In genomic region chr7:99828083-99828570, GRCm38 (mm10) we compare ENCODE assay signal across 8 mouse cellular contexts. TPM values are rescaled to one million over a fixed set of nuclear protein-coding genes. Genes with fewer than 3 reads are reported as not detected.
A peak's percentile ranks its signal among the peaks of the same experiment; 100 is the strongest.
DNase-seq lines count a peak whose midpoint lies in the region; ATAC-seq and TF ChIP-seq lines count a peak whose summit lies in the region.

Neu3 (minus strand) TSS chr7:99828417.

- ATAC-seq in forebrain, postnatal 0 days, result peak; percentile 99
- peak; percentile 99 for ATAC-seq in lung, embryonic 15.5 days (ENCODE audit: borderline replicate concordance, extremely low read depth, low FRiP score, low TSS enrichment)

- peak within 1 kb of the TSS; percentile 74 for H3K9ac ChIP-seq in MEL (ENCODE audit: control insufficient read depth, low read depth, low read length, poor library complexity, severe bottlenecking)
- peak within 1 kb of the TSS; percentile 54 for H3K9ac ChIP-seq in forebrain, postnatal 0 days
- H3K9ac ChIP-seq in lung, embryonic 15.5 days, result peak within 1 kb of the TSS; percentile 58

- H3K27me3 ChIP-seq in MEL (ENCODE audit: control insufficient read depth in 1 of 2, insufficient read depth in 2 of 2, low read length in 2 of 2), result no peaks in the 10 kb centered on the region
- H3K27me3 ChIP-seq in cerebellum, adult 2 months (ENCODE audit: control insufficient read depth, insufficient read depth, low read length), result no peaks in the 10 kb centered on the region
- no peaks in the 10 kb centered on the region for H3K27me3 ChIP-seq in forebrain, postnatal 0 days (ENCODE audit: insufficient read depth, low read length)
- no peaks in the 10 kb centered on the region for H3K27me3 ChIP-seq in lung, embryonic 15.5 days

- under 1% methylated on average over 26 of the region's 26 CpGs for WGBS in cerebellum, adult 2 months
- WGBS in forebrain, postnatal 0 days, result under 1% methylated on average over 26 of the region's 26 CpGs
- WGBS in lung, embryonic 15.5 days, result under 1% methylated on average over 26 of the region's 26 CpGs

- H3K4me3 ChIP-seq in MEL (ENCODE audit: control insufficient read depth in 1 of 2, insufficient read depth in 1 of 2, low read depth in 2 of 2, low read length in 2 of 2), result peak within 1 kb of the TSS; percentile 72 to 75
- peak within 1 kb of the TSS; percentile 62 for H3K4me3 ChIP-seq in cerebellum, adult 2 months (replicated peaks; ENCODE audit: insufficient read depth, low read depth, low read length)
- peak within 1 kb of the TSS; percentile 39 for H3K4me3 ChIP-seq in forebrain, postnatal 0 days (ENCODE audit: low read depth, low read length)
- peak within 1 kb of the TSS; percentile 50 for H3K4me3 ChIP-seq in lung, embryonic 15.5 days

- H3K79me2 ChIP-seq in MEL (ENCODE audit: control insufficient read depth, insufficient read depth, low read length, poor library complexity), result no peaks in the 10 kb centered on the region; the same call in 1 of the 2 replicates

- H3K4me1 ChIP-seq in MEL (ENCODE audit: control insufficient read depth in 1 of 2, insufficient read depth in 2 of 2, low read length in 2 of 2), result peaks cover 19 to 33% of the 10 kb centered on the region in 2 experiments
- no peaks in the 10 kb centered on the region for H3K4me1 ChIP-seq in cerebellum, adult 2 months (ENCODE audit: control insufficient read depth, insufficient read depth, low read length)
- H3K4me1 ChIP-seq in forebrain, postnatal 0 days (ENCODE audit: insufficient read depth), result no peaks in the 10 kb centered on the region
- H3K4me1 ChIP-seq in lung, embryonic 15.5 days, result peaks cover 14% of the 10 kb centered on the region; the same call in 1 of the 2 replicates

- TF ChIP-seq EP300 in MEL (IDR thresholded peaks at IDR 0.05; ENCODE audit: low read depth in 1 of 2, low read length in 2 of 2), result no peak

- H3K36me3 ChIP-seq in MEL (ENCODE audit: control insufficient read depth in 1 of 2, insufficient read depth in 2 of 2, low read length in 2 of 2), result peaks cover 0 to 29% of the 10 kb centered on the region in 2 experiments; a peak in 2 of 4 replicates
- H3K36me3 ChIP-seq in forebrain, postnatal 0 days (ENCODE audit: insufficient read depth), result no peaks in the 10 kb centered on the region
- H3K36me3 ChIP-seq in lung, embryonic 15.5 days, result no peaks in the 10 kb centered on the region

- H3K27ac ChIP-seq in MEL (ENCODE audit: control insufficient read depth, low read depth, low read length), result peak within 1 kb of the TSS; percentile 53
- H3K27ac ChIP-seq in cerebellum, adult 2 months (ENCODE audit: insufficient read depth, low read length), result peak within 1 kb of the TSS; percentile 22; the same call in 1 of the 2 replicates
- no peak within 1 kb of the TSS for H3K27ac ChIP-seq in forebrain, postnatal 0 days (ENCODE audit: low read depth, low read length)
- H3K27ac ChIP-seq in lung, embryonic 15.5 days, result peak within 1 kb of the TSS; percentile 90

- peak; percentile 60 to 88; a peak in 3 of 4 replicates for TF ChIP-seq POLR2A in MEL (IDR thresholded peaks at IDR 0.05; ENCODE audit: control insufficient read depth in 1 of 2, insufficient read depth in 1 of 2, low read depth in 1 of 2, low read length in 2 of 2, poor library complexity in 1 of 2)
- TF ChIP-seq POLR2A in cerebellum, adult 2 months (IDR thresholded peaks at IDR 0.05; ENCODE audit: borderline replicate concordance, insufficient read depth, low read length), result peak; percentile 73; the same call in 1 of the 2 replicates

- no peaks in the 10 kb centered on the region for H3K9me3 ChIP-seq in MEL (replicated peaks; ENCODE audit: insufficient read depth, low read length)
- no peaks in the 10 kb centered on the region for H3K9me3 ChIP-seq in forebrain, postnatal 0 days (ENCODE audit: low read length)
- H3K9me3 ChIP-seq in lung, embryonic 15.5 days, result no peaks in the 10 kb centered on the region

- H3K4me2 ChIP-seq in forebrain, postnatal 0 days (ENCODE audit: low read depth), result peak within 1 kb of the TSS; percentile 61
- H3K4me2 ChIP-seq in lung, embryonic 15.5 days, result peak within 1 kb of the TSS; percentile 63

- no peak for TF ChIP-seq CTCF in MEL (IDR thresholded peaks at IDR 0.05 in 2 of 3, conservative IDR thresholded peaks at IDR 0.05 in 1 of 3; ENCODE audit: control insufficient read depth in 1 of 3, insufficient read depth in 1 of 3, low read depth in 2 of 3, low read length in 3 of 3, poor library complexity in 1 of 3, severe bottlenecking in 1 of 3)
- TF ChIP-seq CTCF in cerebellum, adult 2 months (IDR thresholded peaks at IDR 0.05; ENCODE audit: borderline replicate concordance, insufficient read depth, low read depth, low read length), result no peak
- peak; percentile 35; the same call in 1 of the 2 replicates for TF ChIP-seq CTCF in forebrain, postnatal 0 days (IDR thresholded peaks at IDR 0.05; ENCODE audit: low read depth)

- peak; percentile 95 for DNase-seq in MEL (ENCODE audit: low read depth, low spot score)
- DNase-seq in cerebellum, adult 2 months, result peak; percentile 92 to 94
- DNase-seq in forebrain, postnatal 0 days, result peak; percentile 83
- peak; percentile 97 for DNase-seq in heart, postnatal 4 days
- DNase-seq in layer of hippocampus, adult 8-10 months (ENCODE audit: low spot score in 2 of 2), result peak; percentile 78 to 87
- DNase-seq in ovary, adult 18-20 months (ENCODE audit: low spot score), result peak; percentile 91
- DNase-seq in thymus, postnatal 0 days (ENCODE audit: low spot score), result peak; percentile 92

- no peak for TF ChIP-seq RAD21 in MEL (IDR thresholded peaks at IDR 0.05; ENCODE audit: low read depth, low read length)

TF ChIP-seq in MEL, 35 proteins besides CTCF, POLR2A, EP300 and RAD21:
- TF ChIP-seq TBP (IDR thresholded peaks at IDR 0.05; ENCODE audit: low read depth, low read length) (peak; percentile 85), JUND (IDR thresholded peaks at IDR 0.05; ENCODE audit: low read depth, low read length) (no peak), RCOR1 (IDR thresholded peaks at IDR 0.05; ENCODE audit: low read depth, low read length) (no peak), NRF1 (IDR thresholded peaks at IDR 0.05; ENCODE audit: insufficient read depth, low read depth, low read length, poor library complexity, severe bottlenecking) (peak; percentile 65), ZC3H11A (IDR thresholded peaks at IDR 0.05; ENCODE audit: low read depth, low read length) (no peak), ELF1 (IDR thresholded peaks at IDR 0.05; ENCODE audit: low read depth, low read length) (0 out of 2 replicates have a peak, but pooled peaks have one; percentile 34), POLR2AphosphoS2 (IDR thresholded peaks at IDR 0.05; ENCODE audit: low read length) (peak; percentile 71; the same call in 1 of the 2 replicates), NELFE (IDR thresholded peaks at IDR 0.05; ENCODE audit: low read depth, low read length) (peak; percentile 67), HCFC1 (IDR thresholded peaks at IDR 0.05; ENCODE audit: low read depth, low read length) (peak; percentile 87), GATA1 (IDR thresholded peaks at IDR 0.05; ENCODE audit: low read depth, low read length) (peak; percentile 53), ZMIZ1 (IDR thresholded peaks at IDR 0.05; ENCODE audit: low read depth, low read length) (peak; percentile 74; the same call in 1 of the 2 replicates), SIN3A (IDR thresholded peaks at IDR 0.05; ENCODE audit: low read length) (peak; percentile 79), TCF12 (IDR thresholded peaks at IDR 0.05; ENCODE audit: low read depth, low read length) (peak; percentile 66), MXI1 (IDR thresholded peaks at IDR 0.05; ENCODE audit: low read depth, low read length) (peak; percentile 36; the same call in 1 of the 2 replicates)

RNA-seq across cellular contexts. Expression of gene Neu3, which starts in this region (rescaled TPM):
- total RNA-seq in MEL (2012; rRNA removed), result 3.0 and 3.1 TPM in 2 replicates
- polyA plus RNA-seq in MEL (2012; ENCODE audit: insufficient read depth in 1 of 2, insufficient read length in 2 of 2, low read depth in 1 of 2, low replicate concordance in 2 of 2, missing spikeins in 1 of 2), result 1 to 10 TPM in 1 of 2 experiments, not detected in 1; 3.5 TPM
- 2.9 and 3.1 TPM in 2 replicates for polyA plus RNA-seq in cerebellum, adult 2 months (2012; rRNA removed)
- total RNA-seq in forebrain, postnatal 0 days (2014; rRNA removed), result 2.2 and 2.3 TPM in 2 replicates
- polyA plus RNA-seq in forebrain, postnatal 0 days (2015; fragmentation: Nextera tagmentation; extraction: Ambion mirVana), result 0.65 and 1.5 TPM in 2 replicates
- 1 to 10 TPM; 3.1 to 3.6 TPM for total RNA-seq in heart, postnatal 4 days (2021)
- 1 to 10 TPM; 2.7 to 4.0 (median 3.5) TPM for total RNA-seq in layer of hippocampus, adult 8-10 months (2022)
- 5.0 and 5.3 TPM in 2 replicates for polyA plus RNA-seq in lung, embryonic 15.5 days (2015; fragmentation: Nextera tagmentation; extraction: Ambion mirVana)
- polyA plus RNA-seq in thymus, postnatal 0 days (2015; fragmentation: Nextera tagmentation; extraction: Ambion mirVana), result 15.1 and 15.3 TPM in 2 replicates
